Mouse (Mus musculus) midbrain, embryonic 16.5 days (tissue): Measurements from ENCODE around the gene P2ry6. TPM values are rescaled to one million over a fixed set of nuclear protein-coding genes. Genes with fewer than 3 reads are reported as not detected.
A peak's percentile ranks its signal among the peaks of the same experiment; 100 is the strongest.

Source experiments
- ATAC-seq: fragments of 200-750 bp; cut with Nextera tagmentation; 2 replicates; pipeline ENCODE4 v1.8.0; 2017; ENCODE audit warnings: moderate TSS enrichment
- H3K27ac ChIP-seq: fragments of 300-500 bp; sonication (generic); 2 replicates; pipeline ENCODE4 v1.5.1; 2014; ENCODE audit warnings: mild to moderate bottlenecking, low read length, mixed read lengths
- H3K27me3 ChIP-seq: fragments of 300-500 bp; sonication (generic); 2 replicates; pipeline ENCODE4 v1.6.1; 2014; ENCODE audit warnings: low read depth, low read length, mixed read lengths; ENCODE audit not compliant: control insufficient read depth, insufficient read depth
- H3K36me3 ChIP-seq: fragments of 300-500 bp; sonication (generic); 2 replicates; pipeline ENCODE4 v1.6.1; 2014; ENCODE audit warnings: mild to moderate bottlenecking, low read length, moderate library complexity, mixed read lengths; ENCODE audit not compliant: control insufficient read depth, insufficient read depth
- H3K4me1 ChIP-seq: fragments of 300-500 bp; sonication (generic); 2 replicates; pipeline ENCODE4 v1.6.1; 2014; ENCODE audit warnings: mild to moderate bottlenecking, low read length, mixed read lengths; ENCODE audit not compliant: control insufficient read depth, insufficient read depth
- H3K4me2 ChIP-seq: fragments of 300-500 bp; sonication (generic); 2 replicates; pipeline ENCODE4 v1.6.1; 2014; ENCODE audit warnings: mild to moderate bottlenecking, low read length, mixed read lengths
- H3K4me3 ChIP-seq: fragments of 300-500 bp; sonication (generic); 2 replicates; pipeline ENCODE4 v1.5.1; 2014; ENCODE audit warnings: low read depth, mild to moderate bottlenecking, low read length, moderate library complexity, mixed read lengths
- H3K9ac ChIP-seq: fragments of 300-500 bp; sonication (generic); 2 replicates; pipeline ENCODE4 v1.6.1; 2014; ENCODE audit warnings: low read depth, low read length, mixed read lengths
- H3K9me3 ChIP-seq: fragments of 300-500 bp; sonication (generic); replicated peaks from 2 replicates; pipeline ENCODE4 v1.6.1; 2014; ENCODE audit warnings: mild to moderate bottlenecking, low read length, mixed read lengths; ENCODE audit not compliant: control insufficient read depth, poor library complexity, severe bottlenecking
- WGBS: fragments of 180-500 bp; shearing (Covaris S2); extraction: QIAGEN DNeasy Blood & Tissue Kit; methylation state at CpG from one replicate; pipeline ENCODE4 v1.1.7; 2014; 5-methylcytosine and 5-hydroxymethylcytosine counted together
- polyA plus RNA-seq: library from polyadenylated mRNA; unstranded; fragments of >200 nt; fragmentation: Nextera tagmentation; extraction: Ambion mirVana; gene quantifications from 2 replicates; pipeline ENCODE4 v1.2.1, GENCODE M21; 2015

The P2ry6 gene
- 2.8 and 3.0 TPM in 2 replicates for polyA plus RNA-seq

DNA sequence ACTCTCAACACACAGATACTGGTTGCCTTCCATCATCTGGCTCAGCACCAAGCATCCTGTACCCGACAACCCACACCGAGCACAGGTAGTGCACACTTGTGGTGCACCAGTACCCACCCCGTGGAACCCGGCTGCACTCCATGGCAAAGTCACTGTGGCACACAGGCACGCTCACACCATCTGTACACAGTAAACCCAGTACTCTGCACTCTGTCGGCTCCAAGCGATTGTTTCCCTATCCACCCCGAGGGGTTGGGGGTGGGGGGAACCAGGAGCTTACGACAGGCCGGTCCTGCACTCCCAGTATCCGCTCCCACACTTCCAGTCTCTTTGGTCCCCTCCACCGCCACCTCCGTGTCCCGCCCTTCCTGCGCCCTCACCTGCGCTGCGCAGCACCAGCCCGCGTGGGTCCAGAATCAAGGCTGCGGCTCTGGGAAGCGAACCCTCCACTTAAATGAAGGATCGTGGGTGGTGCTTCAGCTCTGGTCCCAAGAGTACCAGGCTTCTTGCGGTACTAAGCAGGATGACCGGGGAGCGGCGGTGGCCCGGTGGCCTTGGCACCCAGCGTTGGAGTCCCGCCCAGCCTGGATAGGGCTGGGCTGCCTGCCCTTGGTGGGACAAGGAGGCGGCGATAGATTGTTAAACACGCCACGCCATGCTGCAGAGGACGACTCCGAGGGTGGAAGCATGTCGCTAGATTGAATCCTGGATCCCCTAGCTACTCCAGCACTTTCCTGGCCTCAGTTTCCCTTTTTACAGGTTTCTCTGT lies at the start of gene P2ry6:
TSS of gene P2ry6 (minus strand) at position 515 of the 769 bp plus-strand sequence.
- 4% methylated on average over 36 of the region's 36 CpGs for WGBS
- no peaks in the 10 kb centered on the region for H3K36me3 ChIP-seq
- H3K4me1 ChIP-seq = peaks cover 8% of the 10 kb centered on the region; the same call in 1 of the 2 replicates
- peak within 1 kb of the TSS; percentile 47; the same call in 1 of the 2 replicates for H3K9ac ChIP-seq
- H3K4me3 ChIP-seq = peak within 1 kb of the TSS; percentile 32
- no peaks in the 10 kb centered on the region for H3K9me3 ChIP-seq
- 0 out of 2 replicates have a peak, but pooled peaks have one; percentile 32 for ATAC-seq
- H3K27me3 ChIP-seq = peaks cover 13% of the 10 kb centered on the region
- no peak within 1 kb of the TSS for H3K27ac ChIP-seq
- peak within 1 kb of the TSS; percentile 60 for H3K4me2 ChIP-seq

DNA sequence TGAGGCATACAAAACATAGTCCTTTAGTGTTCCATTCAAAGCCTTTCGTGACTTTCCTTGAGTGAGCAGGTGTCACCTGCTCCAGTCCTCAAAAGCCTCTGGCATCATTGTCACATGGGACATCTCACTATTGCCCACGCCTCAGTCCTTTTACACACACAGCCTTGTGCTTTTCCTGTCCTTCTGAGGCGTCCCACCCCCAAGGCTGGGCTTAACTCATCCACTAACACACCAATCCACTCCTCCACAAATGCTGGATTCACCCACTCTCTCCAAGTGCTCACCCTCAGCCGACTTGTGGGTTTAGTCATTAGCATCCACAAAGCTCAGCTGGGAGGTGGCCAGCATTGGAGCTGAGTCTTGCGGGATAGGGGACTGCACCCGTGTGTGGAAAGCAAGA lies 43.0 kb upstream of the P2ry6 start:
- Histone ChIP-seq H3K4me1 (no peaks in the 10 kb centered on the region; the same call in 1 of the 2 replicates), H3K9ac (no peak overlapping the region), H3K4me3 (no peak overlapping the region), H3K4me2 (no peak overlapping the region), H3K27ac (no peak overlapping the region), H3K27me3 (peaks cover 13% of the 10 kb centered on the region), H3K36me3 (no peaks in the 10 kb centered on the region), H3K9me3 (no peaks in the 10 kb centered on the region)
- 60% methylated on average over 6 of the region's 6 CpGs for WGBS
- no peak for ATAC-seq

- H3K9ac ChIP-seq = no peak overlapping the region
- H3K4me3 ChIP-seq = no peak overlapping the region
- no peak overlapping the region for H3K27ac ChIP-seq
- WGBS = 63% methylated on average over 7 of the region's 7 CpGs
- H3K9me3 ChIP-seq = no peaks in the 10 kb centered on the region
- no peak overlapping the region for H3K4me2 ChIP-seq
- H3K4me1 ChIP-seq = peaks cover 2% of the 10 kb centered on the region; the same call in 1 of the 2 replicates
- H3K27me3 ChIP-seq = peaks cover 18% of the 10 kb centered on the region
- peak; percentile 58; the same call in 1 of the 2 replicates for ATAC-seq
- H3K36me3 ChIP-seq = no peaks in the 10 kb centered on the region
These were observed 42.6 kb upstream of the P2ry6 start for GRCm38 (mm10) chr7:101017021-101017461.

DNA sequence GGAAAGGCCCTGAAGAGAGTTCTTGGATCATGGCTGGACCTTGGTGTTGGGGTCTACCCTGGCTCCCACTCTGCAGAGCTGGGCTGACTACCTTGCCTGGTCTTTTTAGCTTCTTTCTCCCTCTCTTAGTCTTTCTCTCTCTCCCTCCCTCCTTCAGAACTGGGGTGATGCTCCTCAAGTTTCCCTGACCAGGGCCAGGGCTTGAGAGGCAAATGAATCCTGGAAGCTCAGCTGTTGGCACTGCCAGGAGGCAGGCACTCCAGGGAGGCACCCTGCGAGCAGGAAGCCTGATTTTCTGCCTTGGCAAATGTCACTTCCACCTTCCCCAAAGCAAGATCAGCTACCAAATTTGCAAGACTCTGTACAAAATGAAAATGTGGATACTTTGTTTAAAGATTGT lies 40.5 kb upstream of the P2ry6 start:
- Histone ChIP-seq H3K9ac (no peak overlapping the region), H3K4me1 (peaks cover 10% of the 10 kb centered on the region; the same call in 1 of the 2 replicates), H3K36me3 (no peaks in the 10 kb centered on the region), H3K4me2 (no peak overlapping the region), H3K9me3 (no peaks in the 10 kb centered on the region), H3K4me3 (no peak overlapping the region), H3K27ac (no peak overlapping the region), H3K27me3 (peaks cover 33% of the 10 kb centered on the region)
- 69% methylated on average over 1 of the region's 1 CpGs for WGBS
- ATAC-seq = no peak

GRCm38 (mm10) chr7:101014041-101014440 lies 39.6 kb upstream of the P2ry6 start:
- Histone ChIP-seq H3K9me3 (no peaks in the 10 kb centered on the region), H3K36me3 (no peaks in the 10 kb centered on the region), H3K27me3 (peaks cover 36% of the 10 kb centered on the region), H3K9ac (no peak overlapping the region), H3K4me3 (no peak overlapping the region), H3K4me2 (no peak overlapping the region), H3K27ac (no peak overlapping the region), H3K4me1 (peaks cover 10% of the 10 kb centered on the region; the same call in 1 of the 2 replicates)
- ATAC-seq = no peak
- 28% methylated on average over 7 of the region's 9 CpGs for WGBS

DNA sequence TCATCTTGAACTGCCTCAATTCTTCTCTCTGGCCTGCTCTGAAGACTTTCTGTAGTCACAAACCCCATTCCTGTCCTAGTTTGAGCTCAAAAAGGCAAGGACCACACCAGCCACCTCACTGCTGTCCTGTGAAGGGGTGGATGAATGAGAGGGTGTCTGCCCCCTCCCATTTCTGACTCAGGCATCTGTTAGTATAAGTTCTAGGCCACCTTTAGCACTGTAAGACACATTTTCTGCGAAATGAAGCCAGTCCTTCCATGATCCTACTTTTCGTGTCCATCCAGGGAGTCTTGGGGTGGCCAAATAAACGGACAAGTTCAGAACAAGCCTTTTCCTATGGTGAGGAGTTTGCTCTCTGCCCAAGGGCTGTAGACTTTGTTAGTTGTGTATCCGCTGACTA lies 38.1 kb upstream of the P2ry6 start, which contains the start of gene P2ry2:
TSS of gene P2ry2 (minus strand) at position 326 of the 400 bp plus-strand sequence.
- 72% methylated on average over 4 of the region's 4 CpGs for WGBS
- peak within 1 kb of the TSS; percentile 59 for H3K9ac ChIP-seq
- H3K27ac ChIP-seq = no peak within 1 kb of the TSS
- H3K4me3 ChIP-seq = peak within 1 kb of the TSS; percentile 48
- peak within 1 kb of the TSS; percentile 88 for H3K4me2 ChIP-seq
- no peaks in the 10 kb centered on the region for H3K36me3 ChIP-seq
- ATAC-seq = no peak
- H3K4me1 ChIP-seq = peaks cover 10% of the 10 kb centered on the region; the same call in 1 of the 2 replicates
- peaks cover 36% of the 10 kb centered on the region for H3K27me3 ChIP-seq
- no peaks in the 10 kb centered on the region for H3K9me3 ChIP-seq

DNA sequence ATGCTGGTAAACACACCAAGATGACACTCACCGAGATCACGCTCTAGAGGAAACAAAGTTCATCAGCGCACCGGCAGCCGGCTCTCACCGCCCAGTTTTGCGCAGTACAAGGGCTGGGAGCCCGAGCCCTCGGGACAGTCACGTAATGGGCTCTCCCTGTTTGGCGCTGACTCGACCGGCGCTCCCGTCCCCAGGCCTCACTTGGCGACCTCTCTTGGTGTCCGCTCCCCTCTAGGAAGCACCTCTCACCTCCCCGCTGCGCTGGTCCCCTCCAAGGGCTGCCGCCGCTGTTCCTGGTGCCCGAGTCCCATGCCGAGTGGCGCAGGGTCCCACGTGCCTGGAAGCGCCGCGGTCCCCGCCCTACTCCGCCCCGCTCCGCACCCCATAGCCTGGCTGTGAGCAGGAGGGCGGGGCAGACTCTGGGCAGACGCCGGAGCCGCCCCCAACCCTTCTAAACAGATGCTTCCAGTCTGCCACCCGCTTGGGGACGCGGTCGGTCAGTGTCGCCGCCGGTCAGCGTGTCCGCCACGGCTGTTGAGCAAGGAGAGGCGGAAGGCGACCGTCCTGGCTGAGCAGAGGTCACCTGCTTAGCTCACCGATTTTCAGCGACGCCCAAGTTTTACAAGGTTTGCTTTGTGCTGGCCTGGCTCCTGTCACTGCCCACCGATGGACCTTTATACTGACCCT lies 37.4 kb upstream of the P2ry6 start:
- no peaks in the 10 kb centered on the region for H3K36me3 ChIP-seq
- no peaks in the 10 kb centered on the region for H3K9me3 ChIP-seq
- peaks cover 36% of the 10 kb centered on the region for H3K27me3 ChIP-seq
- ATAC-seq = peak; percentile 76
- H3K4me3 ChIP-seq = peak overlapping the region; percentile 48
- H3K27ac ChIP-seq = no peak overlapping the region
- under 1% methylated on average over 50 of the region's 53 CpGs for WGBS
- peaks cover 10% of the 10 kb centered on the region; the same call in 1 of the 2 replicates for H3K4me1 ChIP-seq
- peak overlapping the region; percentile 59 for H3K9ac ChIP-seq
- peak overlapping the region; percentile 88 for H3K4me2 ChIP-seq

- Histone ChIP-seq H3K4me2 (no peak overlapping the region), H3K4me1 (peaks cover 10% of the 10 kb centered on the region; the same call in 1 of the 2 replicates), H3K27ac (no peak overlapping the region), H3K27me3 (peaks cover 36% of the 10 kb centered on the region), H3K4me3 (no peak overlapping the region), H3K9me3 (no peaks in the 10 kb centered on the region), H3K9ac (no peak overlapping the region), H3K36me3 (no peaks in the 10 kb centered on the region)
- WGBS = 68% methylated on average over 3 of the region's 3 CpGs
- ATAC-seq = no peak
These were observed 36.3 kb upstream of the P2ry6 start for GRCm38 (mm10) chr7:101010741-101011140.
